Mouse (Mus musculus): ENCODE data around the gene Pla2g2d.
"Not testable (repeated sequence)": the region's sequence is repeated elsewhere in the genome, so short reads cannot be mapped to it uniquely, and the experiment has no call there.

The Pla2g2d gene

DNA sequence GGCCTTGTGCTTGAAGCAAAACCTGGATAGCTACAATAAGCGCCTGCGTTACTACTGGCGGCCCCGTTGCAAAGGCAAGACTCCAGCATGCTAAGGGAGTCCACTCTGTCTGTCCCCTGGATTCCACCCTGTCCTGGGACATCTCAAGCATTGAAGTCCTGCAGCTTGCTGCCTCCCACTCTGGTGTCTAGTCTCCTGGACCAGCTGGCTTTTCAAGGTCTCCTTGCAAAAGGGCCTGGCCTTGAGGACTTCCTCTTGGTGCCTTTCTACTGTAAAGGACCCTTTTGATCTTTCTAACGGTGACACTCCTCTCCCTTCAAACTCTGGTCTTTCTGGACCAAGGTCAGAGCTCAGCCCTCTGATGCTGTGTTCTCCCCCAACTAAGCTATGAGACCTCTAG lies 4.8 kb downstream of the Pla2g2d start:
- no peak for DNase-seq (ENCODE audit: low read depth)

DNA sequence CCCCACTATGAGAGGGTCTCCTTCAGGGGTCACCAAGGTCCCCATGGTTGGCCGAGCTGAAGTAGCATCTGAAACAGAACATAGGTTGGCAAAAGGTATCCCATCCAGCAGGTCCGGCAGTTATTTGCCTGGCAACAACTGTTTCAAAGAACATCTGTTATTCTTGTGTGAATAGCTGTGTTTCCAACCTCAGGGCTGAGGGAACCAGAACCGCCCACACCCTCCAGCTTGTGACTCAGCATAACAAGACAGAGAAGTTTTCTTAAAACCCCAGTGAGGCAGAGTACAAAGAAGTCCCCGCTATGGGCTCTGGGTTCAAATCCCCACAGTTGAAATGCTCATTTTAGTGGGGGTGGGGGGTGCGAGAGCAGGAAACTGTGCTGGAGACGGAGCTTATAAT lies 6.6 kb downstream of the Pla2g2d start:
- no peak for DNase-seq (ENCODE audit: low read depth)

GRCm38 (mm10) chr4:138785721-138786120 lies 10.2 kb downstream of the Pla2g2d start:
- no peak for DNase-seq (ENCODE audit: low read depth)

DNA sequence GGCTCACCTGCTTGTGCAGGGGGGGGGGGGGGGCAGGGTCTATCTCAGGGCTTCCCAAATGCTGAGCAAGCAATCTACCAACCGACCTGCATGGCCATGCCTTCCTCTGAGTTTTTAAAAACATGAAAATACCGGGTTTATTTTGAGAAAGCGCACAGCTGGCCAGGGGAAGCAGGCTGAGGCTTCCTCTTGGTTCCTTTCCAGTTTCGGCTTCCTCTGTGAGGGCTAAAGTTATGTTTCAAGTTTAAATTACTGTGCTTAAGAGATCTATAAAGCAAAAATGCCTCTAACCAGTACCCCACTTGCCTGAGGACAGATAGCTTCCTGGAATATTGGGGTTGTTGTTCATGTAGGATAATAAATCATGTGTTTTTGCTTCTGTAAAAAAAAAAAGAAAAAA lies 10.6 kb downstream of the Pla2g2d start:
- DNase-seq (ENCODE audit: low read depth): no peak

- no peak for DNase-seq (ENCODE audit: low read depth)
Measured at GRCm38 (mm10) chr4:138788381-138788780, 12.8 kb downstream of the Pla2g2d start.

- no peak for DNase-seq (ENCODE audit: low read depth)
Measured at GRCm38 (mm10) chr4:138791452-138791851, 15.9 kb downstream of the Pla2g2d start.

DNA sequence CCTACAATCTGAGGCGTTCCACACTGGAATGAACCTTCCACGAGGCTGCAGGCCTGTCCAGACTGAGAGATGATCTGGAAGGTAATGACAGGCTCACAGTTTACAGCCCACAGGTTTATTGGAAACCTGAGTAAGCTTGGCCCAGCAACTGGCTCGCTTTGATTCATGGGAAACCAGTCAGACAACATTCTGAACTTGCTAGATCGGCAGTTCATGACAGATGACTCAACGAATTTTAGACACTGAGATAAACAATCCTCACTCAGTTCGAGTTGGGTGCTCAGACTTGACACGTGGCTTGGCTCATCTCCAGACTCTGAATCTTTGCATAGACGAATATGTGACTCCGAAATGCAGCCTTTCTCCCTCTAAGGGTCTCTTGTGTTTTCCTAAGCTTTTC lies 17.1 kb downstream of the Pla2g2d start:
- DNase-seq (ENCODE audit: low read depth): peak; percentile 70

- DNase-seq (ENCODE audit: low read depth): peak; percentile 6
Measured at GRCm38 (mm10) chr4:138793276-138793675, 17.7 kb downstream of the Pla2g2d start.

DNA sequence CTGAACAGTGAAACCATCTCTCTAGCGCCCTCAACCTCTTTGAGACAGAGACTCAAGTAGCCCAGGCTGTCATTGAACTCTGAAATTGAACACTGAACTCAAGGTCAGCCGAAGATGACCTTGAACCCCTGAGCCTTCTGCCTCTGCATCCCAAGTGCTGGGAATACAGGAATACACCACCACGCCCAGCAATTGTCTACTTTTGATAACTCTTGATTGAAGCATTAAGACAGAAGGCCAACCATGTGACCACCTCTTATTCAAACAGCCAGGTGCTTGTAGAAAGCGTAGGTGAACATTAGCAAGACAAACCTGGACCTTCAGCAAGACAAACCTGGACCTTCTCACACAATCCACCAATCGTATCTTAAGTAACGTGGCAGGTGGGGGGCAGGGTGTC lies 18.8 kb downstream of the Pla2g2d start:
- DNase-seq (ENCODE audit: low read depth): no peak

- DNase-seq (ENCODE audit: low read depth): no peak
Measured at GRCm38 (mm10) chr4:138796513-138797216, 21.1 kb downstream of the Pla2g2d start.

- no peak for DNase-seq (ENCODE audit: low read depth)
Measured at GRCm38 (mm10) chr4:138797217-138797570, 21.7 kb downstream of the Pla2g2d start.

GRCm38 (mm10) chr4:138800134-138800744 lies 24.7 kb downstream of the Pla2g2d start:
- no peak for DNase-seq (ENCODE audit: low read depth)

DNA sequence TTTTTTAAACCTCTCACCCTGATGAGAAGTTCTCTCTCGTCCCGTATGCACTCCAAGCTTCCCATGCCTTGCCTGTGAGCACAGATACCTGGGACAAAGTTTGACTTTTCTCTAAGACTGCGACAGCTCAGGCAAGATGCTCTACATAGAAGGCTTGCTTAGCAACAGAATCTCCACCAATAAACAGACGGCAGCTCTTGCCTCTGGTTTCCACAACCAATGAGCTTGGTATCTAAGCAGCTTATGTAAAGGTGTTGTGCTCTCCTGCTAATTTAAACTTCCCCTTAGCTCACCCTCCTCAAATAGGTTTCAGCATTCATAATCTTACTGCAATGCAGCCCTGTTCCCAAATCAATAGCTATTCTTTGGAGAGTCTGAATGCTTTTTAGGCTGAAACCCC lies 26.1 kb downstream of the Pla2g2d start:
- DNase-seq (ENCODE audit: low read depth): no peak

DNA sequence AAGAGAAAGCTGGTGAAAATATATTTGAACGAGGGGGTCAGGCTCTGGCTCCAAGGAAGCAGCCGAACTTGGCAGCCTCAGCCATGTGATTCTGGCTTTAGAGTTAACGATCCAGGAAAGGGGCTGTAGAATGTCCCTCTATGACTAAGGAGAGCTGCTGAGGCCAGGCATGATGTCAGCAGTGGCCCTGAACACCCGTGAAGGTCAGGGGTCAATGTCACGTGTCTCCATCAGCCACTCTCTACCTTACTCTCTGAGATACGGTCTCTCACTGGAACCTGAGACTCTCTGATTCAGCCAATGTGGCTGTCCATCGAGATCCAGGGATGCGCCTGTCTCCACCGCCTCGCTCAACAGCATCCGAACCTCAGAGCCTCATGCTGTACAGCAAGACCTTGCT lies 27.4 kb downstream of the Pla2g2d start:
- no peak for DNase-seq (ENCODE audit: low read depth)

DNA sequence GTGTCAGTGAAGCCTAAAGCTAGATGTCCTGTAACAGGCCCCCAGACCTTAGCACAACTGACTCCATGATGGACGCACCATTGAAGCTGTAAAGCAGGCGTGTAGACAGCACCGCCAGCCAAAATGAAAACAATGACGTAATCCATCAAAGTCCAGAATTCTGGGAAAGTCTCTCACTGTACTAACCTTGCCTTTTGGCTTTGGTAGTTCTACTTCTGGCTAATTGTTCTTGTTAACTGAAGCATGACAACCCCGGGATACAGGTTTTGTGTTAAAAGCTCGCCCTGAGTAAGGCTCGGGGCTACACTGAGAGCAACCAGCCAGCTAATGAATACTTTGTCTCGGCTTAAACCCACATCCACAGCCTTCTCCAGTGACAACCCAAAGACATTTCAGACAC lies 29.7 kb downstream of the Pla2g2d start:
- DNase-seq (ENCODE audit: low read depth): no peak

DNA sequence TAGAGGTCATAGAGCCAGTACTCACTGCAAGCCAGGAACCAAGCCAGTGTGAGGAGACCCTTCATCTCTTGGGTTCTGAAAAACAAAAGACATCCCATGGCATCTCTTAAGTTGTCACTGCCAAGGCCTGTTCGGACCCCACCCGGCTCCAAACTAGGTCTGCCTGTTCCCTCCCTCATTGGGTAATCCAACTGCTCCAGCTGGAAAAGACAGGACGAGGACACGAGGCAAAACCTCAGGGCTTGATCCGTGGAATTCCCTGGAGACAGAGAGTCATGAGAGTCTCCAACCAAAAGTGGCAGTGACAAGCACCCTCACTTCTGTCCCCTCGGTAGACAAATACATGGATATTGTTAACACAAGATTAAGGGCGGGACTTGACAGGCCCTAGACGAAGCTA lies 30.6 kb downstream of the Pla2g2d start:
- no peak for DNase-seq (ENCODE audit: low read depth)

- DNase-seq (ENCODE audit: low read depth): no peak
Measured at GRCm38 (mm10) chr4:138806920-138807541, 31.5 kb downstream of the Pla2g2d start.

DNA sequence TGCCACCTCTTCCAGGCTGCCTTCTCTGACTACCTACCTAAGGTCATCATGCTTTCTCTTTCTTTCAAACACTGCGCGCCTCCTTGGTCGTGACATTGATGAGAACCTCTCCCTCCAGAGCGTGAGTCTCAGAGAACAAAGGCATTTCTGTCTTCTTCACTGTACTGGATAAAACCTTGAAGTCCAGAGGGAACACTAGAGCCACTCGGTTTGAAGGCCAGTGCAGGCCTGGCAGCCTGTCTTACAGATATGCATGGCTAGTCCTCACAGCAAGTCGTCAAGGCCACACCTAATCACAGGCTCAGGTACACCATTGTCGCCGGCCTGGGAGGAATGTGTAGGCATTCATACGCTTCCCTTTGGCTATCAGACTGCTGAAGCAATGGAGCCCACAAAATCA lies 40.6 kb downstream of the Pla2g2d start:
- DNase-seq (ENCODE audit: low read depth): no peak

DNA sequence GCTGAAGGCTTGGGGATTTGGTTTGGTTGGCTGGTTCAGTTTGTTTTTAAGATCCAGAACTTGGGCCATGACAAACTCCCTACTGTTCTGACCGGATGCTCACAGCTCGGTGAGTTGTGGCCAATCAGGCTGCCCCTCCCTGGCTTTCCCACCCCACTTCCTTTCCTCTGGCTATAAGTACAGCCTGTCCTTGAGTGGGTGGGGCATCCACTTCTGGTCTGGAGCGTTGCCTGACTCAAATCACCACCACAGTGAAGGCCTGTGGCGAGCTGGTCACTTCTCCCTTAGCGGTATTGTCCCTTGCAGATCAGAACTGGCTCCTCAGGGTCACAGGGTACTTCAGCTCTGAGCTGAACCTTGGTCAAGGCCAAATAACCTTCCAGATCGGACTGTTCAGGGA lies 42.2 kb downstream of the Pla2g2d start:
- DNase-seq (ENCODE audit: low read depth): no peak

DNA sequence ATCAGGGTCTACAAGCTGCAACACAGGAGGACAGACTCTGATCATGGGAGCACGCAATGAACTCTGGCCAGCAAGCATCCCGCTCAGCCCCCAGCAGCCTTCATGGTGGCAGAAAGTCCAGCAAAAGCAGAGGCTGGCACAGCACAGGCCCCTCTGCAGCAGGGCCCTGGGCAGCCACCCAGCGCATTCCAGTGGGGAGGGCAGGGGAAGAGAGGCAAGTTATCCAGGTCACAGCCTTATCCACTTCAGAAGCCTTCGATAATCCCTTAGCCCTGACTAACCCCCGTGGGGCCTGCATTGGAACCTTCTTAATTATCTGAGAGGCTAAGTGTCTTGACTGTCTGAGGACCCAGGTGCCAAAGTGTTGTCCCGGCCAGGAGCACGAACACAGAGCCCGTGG lies 43.6 kb downstream of the Pla2g2d start:
- no peak for DNase-seq (ENCODE audit: low read depth)

GRCm38 (mm10) chr4:138821036-138821435 lies 45.5 kb downstream of the Pla2g2d start:
- DNase-seq (ENCODE audit: low read depth): no peak

- not testable (repeated sequence) for DNase-seq (ENCODE audit: low read depth)
Measured at GRCm38 (mm10) chr4:138824161-138824560, 48.6 kb downstream of the Pla2g2d start.

DNA sequence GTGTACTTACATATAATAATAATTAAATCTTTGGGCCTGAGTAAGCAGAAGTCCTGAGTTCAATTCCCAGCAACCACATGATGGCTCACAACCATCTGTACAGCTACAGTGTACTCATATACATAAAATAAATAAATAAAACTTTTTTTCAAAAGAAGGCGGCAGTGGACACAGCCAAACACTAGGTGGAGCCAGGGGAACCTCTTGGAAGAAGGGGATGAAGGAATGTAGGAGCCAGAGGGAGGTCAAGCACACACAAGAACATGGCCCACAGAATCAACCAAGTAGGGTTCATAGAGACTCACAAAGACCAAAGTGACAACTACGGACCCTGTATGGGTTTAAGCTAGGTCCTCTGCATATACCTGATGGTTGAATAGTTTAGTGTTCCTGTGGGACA lies 49.1 kb downstream of the Pla2g2d start:
- DNase-seq (ENCODE audit: low read depth): peak; percentile 6

All from NIH3T3 (cell line).